Mouse (Mus musculus): Measurements from ENCODE around the gene Pla2g4b. TPM values are rescaled to one million over a fixed set of nuclear protein-coding genes. Genes with fewer than 3 reads are reported as not detected.

Pla2g4b gene
- polyA plus RNA-seq, 1 experiment from 2014 or later = 1.8 TPM

DNA sequence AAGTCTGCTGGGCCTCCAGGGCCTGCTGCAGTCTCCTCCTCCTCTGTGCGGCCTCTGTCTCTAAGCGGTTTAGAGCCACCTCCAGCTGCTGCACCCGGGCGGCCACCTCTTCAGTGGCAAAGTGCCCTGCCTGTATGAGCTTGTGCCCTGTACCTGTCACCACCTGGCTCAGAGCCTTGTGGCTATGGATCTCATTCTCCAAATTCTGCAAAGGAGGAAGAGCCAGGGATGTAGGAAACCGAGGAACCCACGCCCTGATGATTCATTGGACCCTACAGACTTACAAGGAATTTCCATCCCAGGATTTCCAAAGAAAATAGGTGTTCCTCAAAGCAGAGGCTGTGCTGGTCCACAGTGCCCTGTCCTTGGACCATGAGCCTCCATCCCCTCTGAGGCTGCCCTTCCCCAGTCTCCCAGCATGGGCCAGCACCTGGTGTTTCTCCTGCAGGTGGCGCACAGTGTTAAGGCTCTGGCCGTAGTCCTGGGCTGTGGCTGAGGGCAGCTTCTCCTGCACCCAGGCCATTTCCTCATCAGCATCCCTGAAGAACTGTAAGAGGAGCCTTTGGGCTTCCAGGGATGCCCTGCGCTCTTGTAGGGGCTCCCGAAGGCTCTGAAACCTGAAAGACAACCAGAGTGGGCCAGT lies 16.5 kb downstream of the Pla2g4b start:
- H3K27ac ChIP-seq (ENCODE audit: low read length) = no peak overlapping the region
- no peaks in the 10 kb centered on the region for H3K9me3 ChIP-seq (replicated peaks; ENCODE audit: control insufficient read depth, low read length)
- no peaks in the 10 kb centered on the region; the same call in 1 of the 2 replicates for H3K27me3 ChIP-seq (ENCODE audit: control insufficient read depth, insufficient read depth, low read length)
- no peak overlapping the region for H3K4me3 ChIP-seq (ENCODE audit: low read length)
- no peaks in the 10 kb centered on the region for H3K36me3 ChIP-seq (ENCODE audit: control insufficient read depth, insufficient read depth)
- peaks cover 2% of the 10 kb centered on the region for H3K4me1 ChIP-seq (ENCODE audit: control insufficient read depth, insufficient read depth, low read length)
- H3K9ac ChIP-seq (ENCODE audit: low read length) = no peak overlapping the region
- 62% methylated on average over 10 of the region's 10 CpGs for WGBS
- no peak for ATAC-seq (replicated peaks; ENCODE audit: extremely low read depth, insufficient read depth, low FRiP score)
- no peak overlapping the region for H3K4me2 ChIP-seq (ENCODE audit: low read depth, low read length)

DNA sequence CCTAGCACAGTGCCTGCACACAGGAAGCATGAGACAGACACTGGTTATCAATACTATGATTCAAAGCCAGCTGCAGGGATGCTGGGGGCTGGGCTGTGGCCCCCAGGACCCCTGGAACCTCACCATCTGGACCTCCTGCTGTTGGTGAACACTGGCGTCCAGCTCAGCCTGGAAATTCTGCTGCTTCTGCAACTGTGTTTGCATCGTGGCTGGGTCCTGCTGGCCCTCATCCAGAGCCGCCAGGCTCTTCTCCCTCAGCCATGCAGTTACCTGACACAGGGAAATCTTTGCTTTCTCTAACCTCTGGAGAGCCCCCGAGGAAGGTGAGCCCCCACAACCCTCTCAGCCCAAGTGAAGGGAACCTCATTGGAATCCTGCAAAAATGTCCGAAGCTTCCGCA lies 18.2 kb downstream of the Pla2g4b start:
- no peak overlapping the region for H3K4me2 ChIP-seq (ENCODE audit: low read depth, low read length)
- H3K9ac ChIP-seq (ENCODE audit: low read length) = no peak overlapping the region
- no peaks in the 10 kb centered on the region for H3K9me3 ChIP-seq (replicated peaks; ENCODE audit: control insufficient read depth, low read length)
- peaks cover 19% of the 10 kb centered on the region for H3K4me1 ChIP-seq (ENCODE audit: control insufficient read depth, insufficient read depth, low read length)
- H3K27me3 ChIP-seq (ENCODE audit: control insufficient read depth, insufficient read depth, low read length) = no peaks in the 10 kb centered on the region; the same call in 1 of the 2 replicates
- WGBS = 48% methylated on average over 6 of the region's 6 CpGs
- no peaks in the 10 kb centered on the region for H3K36me3 ChIP-seq (ENCODE audit: control insufficient read depth, insufficient read depth)
- no peak overlapping the region for H3K27ac ChIP-seq (ENCODE audit: low read length)
- no peak overlapping the region for H3K4me3 ChIP-seq (ENCODE audit: low read length)
- no peak for ATAC-seq (replicated peaks; ENCODE audit: extremely low read depth, insufficient read depth, low FRiP score)

DNA sequence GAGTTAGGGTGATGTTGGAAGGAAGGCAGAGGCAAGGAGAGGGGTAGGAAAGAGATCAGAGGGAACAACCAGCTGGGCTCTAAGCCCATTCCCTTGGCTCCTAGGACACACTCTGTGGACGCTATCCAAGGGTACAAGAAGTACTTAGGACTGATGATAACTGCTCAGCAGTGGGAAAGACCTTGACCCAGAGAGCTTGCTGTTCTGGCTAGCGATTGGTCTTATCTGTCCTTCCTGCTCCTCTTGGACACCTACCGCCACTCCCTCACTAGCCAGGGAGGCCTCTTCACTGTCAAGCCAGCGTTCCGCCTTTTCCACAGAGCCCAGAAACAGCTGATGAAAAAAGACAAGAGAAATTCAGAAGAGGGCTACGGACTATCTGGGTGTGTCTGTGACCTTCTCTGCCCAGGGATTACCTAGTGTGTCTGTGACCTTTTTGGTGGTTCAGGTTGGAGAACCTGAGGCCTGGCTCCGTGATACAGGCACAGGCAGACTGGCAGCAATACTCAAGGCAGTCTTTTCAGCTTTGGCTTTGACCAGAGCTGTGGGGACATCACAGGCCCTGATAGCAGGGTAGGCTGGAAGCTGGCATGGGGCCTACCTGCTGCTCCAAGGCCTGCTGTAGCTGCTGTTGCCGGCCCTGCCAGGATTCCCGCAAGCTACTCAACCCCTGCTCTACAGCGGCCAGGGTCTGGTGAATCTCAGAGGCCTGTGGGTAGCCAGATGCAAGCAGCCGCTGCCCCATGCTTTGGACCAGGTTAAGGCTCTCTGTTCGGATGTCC lies 21.7 kb downstream of the Pla2g4b start:
- H3K4me1 ChIP-seq (ENCODE audit: control insufficient read depth, insufficient read depth, low read length) = peaks cover 20% of the 10 kb centered on the region
- no peak overlapping the region for H3K4me2 ChIP-seq (ENCODE audit: low read depth, low read length)
- H3K27ac ChIP-seq (ENCODE audit: low read length) = peak overlapping the region; percentile 87
- 52% methylated on average over 12 of the region's 12 CpGs for WGBS
- H3K36me3 ChIP-seq (ENCODE audit: control insufficient read depth, insufficient read depth) = no peaks in the 10 kb centered on the region
- peak; percentile 75 for ATAC-seq (replicated peaks; ENCODE audit: extremely low read depth, insufficient read depth, low FRiP score)
- H3K27me3 ChIP-seq (ENCODE audit: control insufficient read depth, insufficient read depth, low read length) = no peaks in the 10 kb centered on the region
- no peaks in the 10 kb centered on the region for H3K9me3 ChIP-seq (replicated peaks; ENCODE audit: control insufficient read depth, low read length)
- H3K4me3 ChIP-seq (ENCODE audit: low read length) = no peak overlapping the region
- H3K9ac ChIP-seq (ENCODE audit: low read length) = peak overlapping the region; percentile 38

DNA sequence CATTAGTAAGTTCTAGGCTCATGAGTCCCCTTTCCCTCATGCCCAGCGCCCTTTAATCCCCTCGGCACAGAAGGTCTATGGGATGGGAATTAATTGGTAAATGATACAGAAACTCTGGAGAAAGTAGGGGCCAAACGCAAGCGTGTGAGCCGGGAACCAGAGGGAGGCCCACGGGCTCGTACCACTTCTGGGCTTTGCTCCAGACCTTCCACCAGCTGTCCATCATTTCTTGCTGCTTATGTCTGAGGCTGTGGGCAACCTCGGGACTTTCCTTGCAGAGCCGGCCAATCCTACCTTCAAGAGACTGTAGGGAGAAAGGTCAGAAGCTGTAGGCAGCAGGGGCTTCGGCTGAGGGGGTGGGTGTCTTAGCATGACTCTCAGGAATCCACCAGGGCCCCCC lies 22.7 kb downstream of the Pla2g4b start:
- Histone ChIP-seq H3K9ac (ENCODE audit: low read length) (no peak overlapping the region; the same call in 1 of the 2 replicates), H3K27ac (ENCODE audit: low read length) (peak overlapping the region; percentile 87), H3K27me3 (ENCODE audit: control insufficient read depth, insufficient read depth, low read length) (no peaks in the 10 kb centered on the region), H3K4me1 (ENCODE audit: control insufficient read depth, insufficient read depth, low read length) (peaks cover 20% of the 10 kb centered on the region), H3K4me3 (ENCODE audit: low read length) (no peak overlapping the region), H3K4me2 (ENCODE audit: low read depth, low read length) (no peak overlapping the region), H3K9me3 (replicated peaks; ENCODE audit: control insufficient read depth, low read length) (no peaks in the 10 kb centered on the region), H3K36me3 (ENCODE audit: control insufficient read depth, insufficient read depth) (no peaks in the 10 kb centered on the region)
- WGBS = 69% methylated on average over 10 of the region's 10 CpGs
- ATAC-seq (replicated peaks; ENCODE audit: extremely low read depth, insufficient read depth, low FRiP score) = no peak

DNA sequence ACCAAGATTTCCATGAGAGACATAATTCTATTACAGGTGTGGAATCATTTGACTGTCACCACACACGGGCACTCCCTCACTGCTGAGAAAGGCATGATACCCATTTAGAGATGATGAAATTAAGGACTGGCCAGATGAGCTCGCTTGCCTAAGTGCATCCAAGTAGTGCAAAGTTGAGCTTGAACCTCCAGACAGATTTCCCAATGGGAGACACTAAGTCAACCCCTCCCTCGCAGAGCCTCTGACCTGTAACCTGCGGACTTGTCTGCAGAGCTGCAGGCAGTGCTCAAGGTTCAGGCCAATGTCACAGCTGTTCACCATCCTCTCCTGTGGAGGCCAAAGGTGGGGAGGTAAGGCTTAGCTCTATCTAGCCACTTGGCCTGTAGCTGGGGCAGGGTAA lies 25.6 kb downstream of the Pla2g4b start:
- 74% methylated on average over 4 of the region's 4 CpGs for WGBS
- no peak for ATAC-seq (replicated peaks; ENCODE audit: extremely low read depth, insufficient read depth, low FRiP score)
- H3K9ac ChIP-seq (ENCODE audit: low read length) = no peak overlapping the region
- H3K36me3 ChIP-seq (ENCODE audit: control insufficient read depth, insufficient read depth) = no peaks in the 10 kb centered on the region
- H3K9me3 ChIP-seq (replicated peaks; ENCODE audit: control insufficient read depth, low read length) = no peaks in the 10 kb centered on the region
- H3K27me3 ChIP-seq (ENCODE audit: control insufficient read depth, insufficient read depth, low read length) = no peaks in the 10 kb centered on the region
- H3K27ac ChIP-seq (ENCODE audit: low read length) = no peak overlapping the region
- peaks cover 20% of the 10 kb centered on the region for H3K4me1 ChIP-seq (ENCODE audit: control insufficient read depth, insufficient read depth, low read length)
- no peak overlapping the region for H3K4me2 ChIP-seq (ENCODE audit: low read depth, low read length)
- H3K4me3 ChIP-seq (ENCODE audit: low read length) = no peak overlapping the region

DNA sequence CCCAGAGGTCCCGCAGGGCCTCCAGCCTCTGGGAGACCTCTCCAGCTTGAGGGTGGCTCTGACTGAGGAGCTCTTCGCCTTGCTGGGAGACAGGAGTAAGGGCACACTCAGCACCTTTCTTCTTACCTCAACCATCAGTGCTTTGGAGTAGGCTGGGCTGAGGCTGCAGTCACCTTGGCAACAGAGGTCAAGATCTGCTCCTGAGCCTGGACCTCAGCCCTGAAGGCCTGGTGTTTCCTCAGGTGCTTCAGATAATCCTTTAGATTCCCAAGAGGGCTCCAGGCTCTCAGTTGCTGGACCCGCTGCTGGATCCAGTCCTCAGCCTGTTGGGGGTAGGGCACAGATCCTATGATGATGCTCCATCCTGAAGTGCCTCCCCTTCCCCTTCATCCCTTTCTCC lies 26.2 kb downstream of the Pla2g4b start:
- WGBS = 78% methylated on average over 3 of the region's 3 CpGs
- Histone ChIP-seq H3K9me3 (replicated peaks; ENCODE audit: control insufficient read depth, low read length) (no peaks in the 10 kb centered on the region), H3K27me3 (ENCODE audit: control insufficient read depth, insufficient read depth, low read length) (no peaks in the 10 kb centered on the region), H3K4me2 (ENCODE audit: low read depth, low read length) (no peak overlapping the region), H3K9ac (ENCODE audit: low read length) (no peak overlapping the region), H3K4me1 (ENCODE audit: control insufficient read depth, insufficient read depth, low read length) (peaks cover 20% of the 10 kb centered on the region), H3K4me3 (ENCODE audit: low read length) (no peak overlapping the region), H3K36me3 (ENCODE audit: control insufficient read depth, insufficient read depth) (no peaks in the 10 kb centered on the region), H3K27ac (ENCODE audit: low read length) (no peak overlapping the region)
- no peak for ATAC-seq (replicated peaks; ENCODE audit: extremely low read depth, insufficient read depth, low FRiP score)

DNA sequence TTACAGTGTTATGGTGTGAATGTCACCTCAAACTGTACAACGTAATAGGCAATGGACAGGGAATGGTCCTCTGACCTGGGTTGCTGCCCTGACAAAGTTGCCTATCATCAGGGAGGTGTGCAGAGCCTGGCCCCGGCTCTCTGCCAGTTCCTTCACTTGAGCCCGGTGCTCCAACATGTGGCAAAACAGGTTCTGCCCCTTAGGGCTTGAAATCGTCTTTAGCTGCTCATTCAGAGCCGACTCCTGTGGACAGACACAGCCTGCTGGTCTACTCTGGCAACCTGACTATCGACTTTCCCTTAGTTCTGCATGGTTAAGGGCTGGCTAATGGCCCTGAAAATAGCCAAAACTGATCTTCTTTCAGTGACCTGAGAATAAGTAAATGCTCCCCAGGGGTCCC lies 27.0 kb downstream of the Pla2g4b start:
- H3K27me3 ChIP-seq (ENCODE audit: control insufficient read depth, insufficient read depth, low read length) = no peaks in the 10 kb centered on the region
- H3K4me1 ChIP-seq (ENCODE audit: control insufficient read depth, insufficient read depth, low read length) = peaks cover 14% of the 10 kb centered on the region
- no peak overlapping the region for H3K4me2 ChIP-seq (ENCODE audit: low read depth, low read length)
- H3K27ac ChIP-seq (ENCODE audit: low read length) = no peak overlapping the region
- no peak overlapping the region for H3K4me3 ChIP-seq (ENCODE audit: low read length)
- no peak overlapping the region for H3K9ac ChIP-seq (ENCODE audit: low read length)
- no peaks in the 10 kb centered on the region for H3K36me3 ChIP-seq (ENCODE audit: control insufficient read depth, insufficient read depth)
- 64% methylated on average over 6 of the region's 6 CpGs for WGBS
- ATAC-seq (replicated peaks; ENCODE audit: extremely low read depth, insufficient read depth, low FRiP score) = no peak
- no peaks in the 10 kb centered on the region for H3K9me3 ChIP-seq (replicated peaks; ENCODE audit: control insufficient read depth, low read length)

DNA sequence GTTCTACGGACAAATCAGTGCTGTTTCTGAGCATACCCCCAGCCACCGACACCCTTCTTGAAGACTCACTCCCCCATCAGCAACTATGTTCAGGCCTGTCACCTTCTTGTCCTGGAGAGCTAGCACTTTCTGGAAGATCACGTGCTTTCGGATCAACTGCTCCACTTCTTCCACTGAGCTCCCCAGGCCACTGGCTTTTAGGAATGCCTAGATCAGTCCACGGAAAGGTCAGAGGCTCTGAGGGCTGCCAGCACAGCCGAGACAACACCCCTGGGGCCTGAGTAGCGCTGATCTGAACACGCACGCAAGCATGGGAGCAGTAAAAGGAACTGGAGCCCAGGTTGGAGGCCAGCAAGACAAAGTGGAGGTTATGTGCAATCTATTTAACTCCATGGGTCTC lies 27.4 kb downstream of the Pla2g4b start:
- no peak overlapping the region for H3K4me3 ChIP-seq (ENCODE audit: low read length)
- no peaks in the 10 kb centered on the region for H3K9me3 ChIP-seq (replicated peaks; ENCODE audit: control insufficient read depth, low read length)
- no peaks in the 10 kb centered on the region for H3K36me3 ChIP-seq (ENCODE audit: control insufficient read depth, insufficient read depth)
- H3K27me3 ChIP-seq (ENCODE audit: control insufficient read depth, insufficient read depth, low read length) = no peaks in the 10 kb centered on the region
- no peak for ATAC-seq (replicated peaks; ENCODE audit: extremely low read depth, insufficient read depth, low FRiP score)
- 72% methylated on average over 9 of the region's 9 CpGs for WGBS
- no peak overlapping the region for H3K4me2 ChIP-seq (ENCODE audit: low read depth, low read length)
- H3K27ac ChIP-seq (ENCODE audit: low read length) = no peak overlapping the region
- H3K4me1 ChIP-seq (ENCODE audit: control insufficient read depth, insufficient read depth, low read length) = peaks cover 9% of the 10 kb centered on the region
- H3K9ac ChIP-seq (ENCODE audit: low read length) = no peak overlapping the region

DNA sequence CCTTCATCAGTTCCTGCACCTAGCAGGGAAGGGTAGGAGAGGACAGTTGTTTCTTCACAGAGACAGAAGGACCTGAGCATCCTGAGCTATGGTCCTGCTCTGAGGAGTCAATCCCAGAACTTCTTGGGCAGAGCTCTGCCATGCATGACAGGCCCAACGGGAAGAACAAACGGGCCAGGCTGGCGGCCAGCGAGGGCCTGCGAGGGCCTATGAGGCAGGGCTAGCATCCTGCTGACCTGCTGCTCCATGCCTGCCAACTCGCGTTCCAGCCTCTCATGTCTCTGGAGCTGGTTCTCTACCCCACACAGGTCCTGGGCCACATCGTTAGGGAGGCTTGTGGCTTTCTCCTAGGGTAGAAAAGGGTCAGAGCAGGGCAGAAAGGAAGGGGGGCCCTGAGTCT lies 29.0 kb downstream of the Pla2g4b start:
- Histone ChIP-seq H3K4me2 (ENCODE audit: low read depth, low read length) (no peak overlapping the region), H3K4me3 (ENCODE audit: low read length) (no peak overlapping the region), H3K27ac (ENCODE audit: low read length) (no peak overlapping the region), H3K9me3 (replicated peaks; ENCODE audit: control insufficient read depth, low read length) (no peaks in the 10 kb centered on the region), H3K9ac (ENCODE audit: low read length) (no peak overlapping the region), H3K4me1 (ENCODE audit: control insufficient read depth, insufficient read depth, low read length) (no peaks in the 10 kb centered on the region), H3K27me3 (ENCODE audit: control insufficient read depth, insufficient read depth, low read length) (no peaks in the 10 kb centered on the region), H3K36me3 (ENCODE audit: control insufficient read depth, insufficient read depth) (no peaks in the 10 kb centered on the region)
- 80% methylated on average over 8 of the region's 8 CpGs for WGBS
- ATAC-seq (replicated peaks; ENCODE audit: extremely low read depth, insufficient read depth, low FRiP score) = no peak

All from heart, embryonic 16.5 days (tissue).